Mouse (Mus musculus) frontal cortex, postnatal 10 days (tissue): ENCODE data around the gene Ghrhr.

ENCODE experiments used
- DNase-seq, 2 experiments: peaks; one replicate each; pipeline ENCODE4 v3.0.0; 2022; ENCODE audit warnings: low spot score in 2 of 2, mixed read lengths in 1 of 2

Gene Ghrhr

DNA sequence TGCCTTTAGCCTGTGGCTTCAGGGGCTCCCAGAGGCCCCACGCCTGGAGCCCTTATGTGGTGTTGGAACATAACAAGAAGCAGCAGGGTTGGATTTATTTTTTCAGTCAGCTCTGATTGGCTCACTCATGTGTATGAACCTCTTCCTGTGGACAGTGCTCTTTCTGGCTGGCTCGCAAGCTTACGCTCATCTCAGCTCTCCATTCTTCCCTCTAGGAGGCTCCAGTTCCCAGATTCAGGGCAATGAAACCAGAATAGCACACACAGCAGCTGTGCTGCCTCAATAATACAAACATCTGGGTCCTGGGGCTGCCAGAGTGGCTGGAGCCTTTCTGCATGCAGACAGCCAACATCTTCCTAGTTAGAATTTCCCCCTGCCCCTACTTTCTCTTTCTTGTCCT, 20.1 kb downstream of the Ghrhr start:
- DNase-seq = peak; percentile 39 to 50

DNA sequence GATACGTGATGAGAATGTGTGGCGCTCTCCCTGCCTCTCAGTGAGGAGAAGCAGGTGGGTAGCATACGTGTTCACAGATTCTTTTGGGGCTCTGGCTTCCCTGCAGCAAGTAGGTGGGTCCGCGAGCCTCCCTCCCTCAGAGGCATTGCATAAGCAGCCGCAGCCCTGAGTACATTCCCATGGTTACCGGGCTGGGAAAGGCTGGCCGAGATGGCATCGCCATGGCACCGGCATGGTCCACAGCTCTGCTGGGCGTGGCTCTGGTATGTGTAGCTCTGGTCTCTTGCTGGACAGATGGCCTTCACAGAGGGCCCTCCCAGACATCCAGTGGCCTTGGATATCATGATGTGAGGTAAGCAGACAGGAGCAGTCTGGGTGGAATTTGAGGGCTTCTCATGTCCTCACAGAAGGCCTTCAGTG, 20.5 kb downstream of the Ghrhr start:
- peak; percentile 74 to 80 for DNase-seq

DNA sequence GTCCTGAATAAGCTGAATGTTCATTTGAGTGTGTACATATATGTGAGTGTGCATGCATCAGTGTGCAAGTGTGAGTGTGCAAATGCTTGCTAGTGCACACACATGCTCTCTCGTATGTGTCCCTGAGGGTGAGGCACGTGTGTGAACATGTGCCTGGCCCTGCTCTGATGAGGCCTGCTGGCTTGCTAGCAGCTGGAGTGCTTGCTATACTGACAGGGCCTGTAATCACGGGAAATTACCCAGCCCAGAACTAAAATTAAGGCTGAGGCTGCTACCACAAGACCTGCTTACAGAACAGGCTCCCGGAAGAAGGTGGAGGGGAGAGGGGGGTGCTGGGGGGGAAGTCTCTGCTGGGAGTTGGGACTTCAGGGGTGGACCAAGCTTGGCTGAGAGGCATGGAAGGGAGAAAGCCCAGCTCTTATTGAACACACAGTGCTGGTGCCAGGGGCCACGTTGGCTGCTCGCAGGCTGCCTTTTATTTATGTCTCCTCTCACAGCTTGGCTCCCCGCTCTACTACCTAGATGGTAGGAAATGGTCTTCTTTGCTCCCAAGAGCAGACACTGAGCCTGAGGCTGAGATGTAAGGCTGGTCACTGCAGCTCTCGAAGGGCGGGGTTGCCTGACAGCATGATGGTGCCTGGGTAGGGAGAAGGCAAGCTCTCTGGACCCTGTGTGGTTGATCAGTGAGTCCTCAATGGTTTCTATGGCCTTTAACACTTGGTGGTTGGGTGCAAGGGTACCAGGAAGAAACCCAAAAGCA, 23.0 kb downstream of the Ghrhr start:
- peak; percentile 37 to 52 for DNase-seq

DNA sequence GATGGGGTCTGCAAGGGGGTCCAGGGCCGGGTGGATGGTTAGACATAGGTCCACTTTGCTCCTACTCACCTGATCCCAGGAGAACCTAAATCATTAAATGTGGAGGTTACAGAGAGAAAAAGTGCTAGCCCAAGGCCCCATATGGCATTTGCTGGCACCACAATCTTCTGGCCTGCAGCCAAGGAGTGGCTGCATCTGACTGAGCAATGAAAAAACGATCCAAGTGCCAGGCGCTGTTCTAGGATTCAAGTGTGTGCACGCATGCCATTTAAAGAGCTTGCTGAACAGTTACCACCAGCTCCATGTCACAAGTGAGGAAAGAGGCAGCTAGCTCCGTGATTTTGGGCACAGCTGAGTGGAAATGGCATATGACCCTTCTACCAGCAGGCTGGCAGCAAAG, 23.8 kb downstream of the Ghrhr start:
- DNase-seq = peak; percentile 59 to 71

DNA sequence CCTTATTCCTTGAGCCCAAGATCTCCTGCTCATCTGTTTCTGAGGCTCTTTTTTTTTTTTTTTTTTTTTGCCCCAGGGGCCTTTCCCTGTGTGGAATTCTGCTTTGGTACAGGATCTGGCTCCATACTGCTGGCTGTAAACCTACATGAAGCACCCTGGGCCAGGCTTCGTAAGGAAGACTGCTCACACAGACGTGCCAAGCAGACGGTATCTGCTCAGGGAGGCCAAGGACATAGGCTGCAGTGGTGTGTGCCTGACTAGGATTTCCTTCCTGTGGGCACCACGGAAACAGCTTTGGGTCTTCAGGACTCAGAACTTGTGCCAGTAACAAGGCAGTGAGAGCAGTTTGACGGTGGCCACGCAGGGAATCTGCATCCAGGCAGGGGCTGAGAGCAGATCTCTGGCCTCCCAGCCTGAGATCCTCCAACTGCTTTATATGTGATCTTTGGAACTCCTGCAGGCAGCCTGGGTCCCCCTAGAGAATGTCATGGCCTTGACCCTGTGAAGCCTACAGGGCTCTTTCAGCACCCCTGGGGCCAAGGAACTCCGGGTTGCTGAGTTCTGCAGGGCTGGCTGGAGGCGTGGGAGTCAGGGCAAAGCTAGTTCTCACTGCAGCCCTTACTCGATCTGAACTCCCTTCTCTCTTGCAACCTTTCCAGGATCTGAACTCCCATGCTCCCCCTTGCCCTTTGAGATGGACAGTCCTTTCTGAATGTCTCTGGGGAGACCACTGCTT, 26.1 kb downstream of the Ghrhr start:
- no peak for DNase-seq

DNA sequence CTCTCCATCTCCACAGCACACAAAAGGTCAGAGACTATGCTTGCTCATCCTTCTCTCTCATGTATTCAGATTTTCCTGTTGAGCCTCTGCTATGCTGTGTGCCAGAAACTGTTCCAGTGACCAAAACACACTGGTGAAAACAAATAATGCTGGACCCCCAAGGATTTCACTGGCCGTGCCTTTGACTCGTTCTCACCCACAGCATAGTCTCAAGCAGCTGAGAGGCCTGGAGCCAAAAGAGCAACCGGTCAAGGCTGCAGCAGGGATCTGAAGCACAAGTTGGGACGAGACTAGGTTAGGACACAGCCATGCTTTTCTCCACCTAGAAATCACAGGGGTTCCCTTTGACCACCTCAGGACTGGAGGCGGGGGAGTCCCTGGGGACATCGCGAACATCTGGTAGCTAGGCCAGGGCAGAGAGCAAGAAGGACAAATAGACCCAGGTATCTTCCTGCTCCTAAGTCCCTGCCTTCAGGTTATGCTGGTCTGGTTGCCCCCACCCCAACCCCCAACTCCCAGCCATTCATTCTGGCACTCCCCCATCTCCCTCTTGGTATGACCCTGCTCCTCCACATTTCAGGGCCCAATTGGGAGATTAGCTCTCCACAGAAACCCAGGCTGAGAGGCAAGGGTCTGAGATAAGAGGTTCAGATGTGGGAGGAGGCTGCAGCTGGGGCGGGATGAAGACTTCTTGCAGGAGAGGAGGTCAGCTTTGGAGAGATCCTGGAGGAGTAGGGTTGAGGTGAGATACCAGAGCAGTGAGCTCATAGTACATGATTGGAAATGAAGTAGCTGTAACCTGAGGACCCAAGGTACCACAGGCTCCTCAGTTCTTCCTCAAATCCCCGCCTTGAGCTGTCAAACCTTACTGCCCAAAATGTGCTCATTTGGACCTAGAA, 27.6 kb downstream of the Ghrhr start:
- DNase-seq = no peak

DNA sequence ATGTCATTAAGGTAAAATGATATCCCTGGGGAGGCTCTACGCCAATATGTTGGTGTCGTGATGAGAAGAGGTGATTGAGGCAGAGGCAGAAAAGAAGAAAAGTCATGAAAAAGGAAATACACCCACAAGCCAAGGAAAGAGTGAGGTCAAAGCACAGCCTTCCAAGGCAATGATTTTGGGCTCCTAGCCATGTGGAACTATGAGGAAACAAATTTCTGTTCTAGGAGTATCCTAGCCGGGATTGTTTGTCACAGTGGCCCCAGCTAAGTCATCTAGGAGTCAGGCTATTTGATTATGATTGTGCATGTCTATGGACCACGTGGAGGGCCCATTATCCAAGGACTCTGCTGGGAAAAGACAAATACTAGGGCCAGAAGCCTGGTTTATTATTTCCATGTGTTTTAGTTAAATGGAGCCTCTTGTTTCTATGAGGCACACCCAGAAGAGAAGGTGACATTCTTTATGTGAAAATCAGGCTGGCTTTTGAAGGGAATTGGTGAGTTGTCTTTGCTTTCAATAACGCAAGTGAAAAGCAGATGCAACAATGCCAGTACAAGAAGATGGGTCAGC, 28.4 kb downstream of the Ghrhr start:
- DNase-seq = no peak

DNA sequence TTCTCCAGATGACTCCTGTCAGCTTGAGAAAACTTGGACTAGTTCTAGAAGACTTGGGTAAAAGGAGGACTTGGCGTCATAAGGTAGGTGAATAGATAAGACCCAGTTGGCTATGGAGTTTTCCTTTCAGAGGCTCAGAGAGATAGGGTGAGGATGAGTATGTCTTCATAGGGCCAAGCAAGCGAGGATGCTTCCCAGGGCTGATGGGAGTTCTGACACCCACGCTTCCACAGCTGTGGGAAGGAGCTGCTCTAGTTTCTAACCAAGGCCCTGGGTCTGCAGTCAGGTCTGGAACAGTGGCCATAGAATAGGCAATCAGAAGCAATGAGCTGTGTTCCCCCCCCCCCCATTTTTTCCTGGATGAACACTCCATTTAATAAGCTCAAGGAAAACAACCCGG, 31.2 kb downstream of the Ghrhr start:
- no peak for DNase-seq

DNA sequence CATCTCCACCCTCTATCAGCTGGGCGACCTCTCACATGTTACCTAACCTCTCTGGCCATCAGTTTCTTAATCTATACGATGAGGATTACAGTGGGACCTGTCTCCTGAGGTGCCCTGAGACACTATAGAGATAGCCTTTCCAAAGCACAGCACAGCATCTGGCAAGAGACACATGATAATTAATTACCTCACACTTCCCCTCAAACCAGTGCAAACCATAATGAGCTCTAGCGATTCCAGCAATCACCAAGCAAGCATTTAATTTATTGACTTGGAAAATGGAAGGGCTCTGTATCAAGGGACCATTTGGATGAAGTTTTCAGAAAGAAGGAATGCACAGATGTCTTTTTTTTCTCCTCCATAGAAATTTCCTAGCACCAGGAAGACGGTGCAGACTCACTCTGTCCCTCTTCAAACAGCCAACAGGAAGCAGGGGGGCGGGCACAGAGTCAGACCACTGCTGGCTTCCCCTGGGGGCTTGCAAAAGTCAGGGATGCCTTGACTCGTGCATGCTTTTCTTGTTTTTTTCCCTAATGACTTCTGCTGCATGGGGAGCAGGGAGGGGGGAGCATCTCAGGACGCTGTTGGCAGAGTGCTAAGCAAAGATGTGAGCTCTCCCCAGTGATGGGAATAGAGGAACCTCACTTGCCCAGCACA, 34.2 kb downstream of the Ghrhr start:
- DNase-seq = no peak

DNA sequence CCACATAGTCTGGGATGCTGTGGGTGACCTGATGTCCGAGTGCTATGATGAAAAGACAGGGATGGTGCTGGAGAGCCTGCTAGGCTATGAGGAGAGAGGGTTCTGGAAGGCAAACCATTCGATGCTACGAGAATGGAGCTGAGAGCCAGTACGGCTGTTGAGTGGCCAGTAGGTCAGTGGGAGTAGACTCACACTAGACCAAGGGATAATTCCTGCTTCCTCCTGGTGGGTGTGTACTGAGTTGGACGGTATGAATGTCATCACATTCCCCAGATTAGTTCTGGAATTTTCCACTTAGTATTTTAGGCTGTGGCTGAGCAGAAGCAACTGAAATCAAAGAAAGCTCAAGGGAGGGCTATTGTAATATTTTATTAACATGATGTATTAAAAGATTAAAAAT, 34.9 kb downstream of the Ghrhr start:
- DNase-seq = no peak

DNA sequence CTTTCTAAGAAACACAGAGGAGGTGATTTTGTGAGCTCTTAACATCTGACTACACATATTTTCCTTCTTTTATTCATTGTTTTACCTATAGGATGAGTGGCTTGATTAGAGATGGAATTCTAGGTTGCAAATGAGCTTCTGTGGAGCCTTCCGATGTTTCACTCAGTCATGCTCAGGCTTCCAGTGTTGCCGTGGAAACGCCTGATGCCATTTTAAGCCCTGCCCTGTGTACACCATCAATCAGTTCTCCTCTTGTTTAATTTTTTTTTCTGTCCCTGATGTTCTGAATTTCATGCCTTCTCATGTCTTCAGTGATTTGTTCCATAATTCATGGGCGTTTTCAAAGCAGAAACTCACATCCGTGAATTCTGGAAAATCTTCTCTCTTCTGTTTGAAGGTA, 40.1 kb downstream of the Ghrhr start:
- DNase-seq = no peak

DNA sequence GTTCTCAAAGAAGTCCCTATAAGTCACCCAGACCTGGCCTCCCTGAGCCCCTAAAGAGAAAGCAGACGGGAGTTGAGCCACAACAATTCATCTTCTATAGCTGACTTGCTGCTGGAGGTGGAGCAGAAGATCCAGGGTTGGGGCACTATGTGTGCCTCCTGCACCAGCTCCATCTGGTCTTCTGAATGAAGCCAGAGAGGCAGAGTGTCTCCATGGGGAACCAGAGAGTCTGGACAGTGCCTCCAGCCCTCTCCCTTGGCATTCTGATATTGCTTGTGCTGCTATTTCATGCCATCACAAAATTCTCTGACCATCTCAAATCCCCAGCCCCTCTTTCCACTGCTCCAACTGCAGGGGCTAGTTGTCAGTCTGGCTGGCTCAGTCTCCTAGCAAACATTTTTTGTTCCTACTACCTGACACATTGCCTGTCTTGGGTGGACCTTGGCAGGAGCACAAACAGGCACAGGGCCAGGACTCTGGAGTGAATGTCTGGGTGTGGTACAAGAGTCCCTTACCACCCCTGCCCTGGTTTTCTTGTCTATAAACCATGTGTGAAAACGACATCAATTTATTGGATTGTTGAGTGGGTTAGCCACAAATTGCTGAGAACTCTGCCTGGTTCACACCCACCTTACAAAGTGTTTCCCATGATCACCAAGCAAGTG, 42.8 kb downstream of the Ghrhr start:
- no peak for DNase-seq

DNA sequence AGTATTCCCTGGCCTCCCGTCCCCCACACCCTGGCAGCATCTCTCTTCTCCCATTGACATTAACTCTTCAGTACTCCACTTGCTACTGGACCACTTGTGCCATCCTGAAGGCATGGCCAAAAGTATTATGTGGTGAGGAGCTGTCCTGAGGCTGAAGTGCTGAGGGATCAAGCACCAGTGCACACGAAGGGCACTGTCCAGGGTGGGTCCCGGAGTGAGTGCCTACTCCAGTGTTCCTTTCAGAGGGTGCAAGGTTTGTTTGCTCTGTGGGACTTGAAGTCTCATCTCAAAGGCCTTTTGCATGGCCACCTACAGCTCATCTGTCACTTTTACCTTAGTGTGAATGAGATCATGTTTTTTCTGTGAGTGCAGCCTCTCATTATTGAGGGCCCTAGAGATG, 44.3 kb downstream of the Ghrhr start:
- no peak for DNase-seq

DNA sequence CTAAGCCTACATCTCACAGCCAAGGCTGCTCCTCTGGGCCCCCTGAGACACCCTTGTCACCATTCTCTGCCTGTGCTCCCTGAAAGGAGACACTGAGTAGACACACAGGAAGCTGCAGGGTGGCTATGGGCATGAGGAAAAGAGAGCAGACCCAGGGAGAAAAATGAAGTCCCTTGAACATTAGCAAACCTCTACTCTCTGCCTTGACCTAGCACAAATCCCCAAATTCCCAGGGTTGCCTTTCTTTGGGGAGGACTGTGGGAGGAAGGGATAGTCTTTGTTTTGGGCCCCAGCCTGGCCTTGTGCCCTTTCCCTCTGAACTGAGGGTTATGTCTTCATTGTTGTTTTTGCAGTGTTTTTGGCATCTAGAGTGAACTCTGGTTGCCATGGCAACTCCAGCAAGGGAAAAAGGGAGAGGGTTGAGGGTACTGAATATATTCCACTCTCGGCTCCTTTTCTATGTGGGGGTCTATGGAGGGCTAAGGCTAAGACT, 44.8 kb downstream of the Ghrhr start:
- peak; percentile 38 to 50 for DNase-seq

DNA sequence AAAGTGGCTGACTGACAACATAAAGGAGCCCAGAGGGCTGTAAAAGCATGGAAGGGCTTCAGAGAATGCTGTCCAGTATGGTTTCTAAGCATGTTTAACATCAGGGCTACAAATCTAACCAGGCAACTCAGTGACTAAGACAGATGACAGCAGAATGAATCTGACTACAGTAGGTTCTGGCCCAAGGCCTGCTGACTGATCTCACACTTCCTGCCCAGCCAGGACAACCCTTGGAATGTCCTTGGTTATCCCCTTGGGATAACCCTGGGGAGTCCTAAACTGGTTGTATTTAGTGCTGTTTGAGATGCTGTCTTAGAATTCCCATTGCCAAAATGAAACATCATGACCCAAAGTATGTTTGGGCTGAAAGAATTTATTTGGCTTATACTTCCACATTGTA, 56.0 kb downstream of the Ghrhr start:
- DNase-seq = no peak

DNA sequence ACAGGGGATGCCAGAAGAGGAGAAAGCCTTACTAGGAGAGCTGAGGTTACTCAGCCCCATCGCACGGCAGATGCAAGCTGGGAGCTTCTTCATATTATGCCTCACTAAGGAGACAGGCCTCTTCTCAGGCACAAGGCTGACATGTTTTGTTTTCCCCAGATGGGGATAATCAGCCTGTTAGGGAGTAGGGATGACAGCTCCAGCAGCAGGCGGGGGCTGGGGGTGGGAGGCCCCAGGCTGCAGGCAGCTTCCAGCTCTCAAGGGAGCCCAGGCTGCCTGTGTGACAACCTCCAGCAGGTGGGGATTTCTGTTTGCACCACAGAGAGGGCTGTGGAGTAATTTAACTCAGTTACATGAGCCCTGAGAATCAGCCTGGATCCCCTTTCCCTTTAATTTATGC, 58.3 kb downstream of the Ghrhr start:
- DNase-seq = peak in 1 of 2 experiments; percentile 66

DNA sequence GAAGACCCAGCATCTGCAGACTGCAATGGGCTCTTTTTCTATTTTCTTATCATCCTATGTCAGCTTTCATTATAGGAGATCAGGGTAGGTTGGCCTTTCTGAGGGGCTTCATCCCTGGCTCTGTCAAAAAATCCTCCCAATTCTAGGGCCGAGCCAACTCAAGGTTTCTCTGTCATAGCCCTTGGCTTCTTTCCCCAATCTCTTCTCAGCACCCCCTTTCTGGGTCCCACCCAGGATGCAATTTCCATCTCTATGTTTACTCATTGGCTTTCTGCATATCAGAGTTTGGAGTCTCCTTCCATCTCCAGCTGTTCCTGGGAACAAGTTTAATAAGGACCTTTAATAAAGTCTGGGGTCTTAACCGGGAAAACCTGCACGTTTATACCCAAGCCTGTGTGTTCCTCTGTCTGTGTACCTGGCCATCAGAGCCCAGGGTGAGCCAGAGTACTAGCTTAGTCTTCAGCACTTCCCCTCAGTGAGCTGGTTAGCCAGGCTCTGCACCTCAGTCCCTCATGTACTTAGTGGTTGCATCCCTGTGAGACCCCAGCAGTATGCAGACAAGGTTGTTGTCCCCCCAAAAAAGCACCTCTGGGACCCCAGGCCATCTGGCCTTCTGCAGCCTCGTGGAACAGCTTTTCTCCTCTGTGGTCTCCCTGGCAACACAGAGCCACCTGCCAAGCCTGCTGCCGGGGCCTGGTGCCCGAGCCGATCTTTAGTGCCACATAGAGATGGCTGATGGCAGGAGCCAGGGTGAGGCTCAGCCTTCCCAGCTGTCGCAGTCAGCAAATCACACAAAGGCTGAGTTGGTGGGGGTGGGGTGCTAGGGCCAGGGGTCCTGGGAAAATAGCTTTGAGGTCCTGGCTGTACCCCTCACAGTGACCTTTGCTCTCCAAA, 59.4 kb downstream of the Ghrhr start:
- peak; percentile 58 to 65 for DNase-seq

DNA sequence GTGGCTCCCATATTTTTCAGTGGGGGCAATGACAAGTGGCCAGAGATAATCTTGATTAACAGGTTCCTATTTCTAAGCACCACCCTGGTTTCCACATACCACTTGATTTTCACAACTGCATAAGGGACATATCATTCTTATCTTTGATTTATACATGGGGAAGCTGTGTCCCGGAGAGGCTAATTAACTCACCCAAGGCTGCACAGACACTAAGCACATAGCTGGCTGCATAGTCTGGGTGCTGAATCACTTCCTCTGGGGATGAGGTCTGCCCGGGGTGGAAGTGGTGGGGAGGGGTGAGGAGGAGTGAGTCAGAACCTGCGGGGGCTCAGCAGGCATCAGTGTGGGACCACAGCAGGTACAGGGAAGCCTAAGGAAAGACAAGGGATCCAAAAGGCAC, 61.8 kb downstream of the Ghrhr start:
- no peak for DNase-seq
